Mouse (Mus musculus): ENCODE measurements at regions not wholly inside any gene's neighbourhood (a gene's known extent, or its start where the extent isn't known, plus 50 kb on each side); places are given as distances from the start of the nearest gene placed in this dataset.
"Not testable (repeated sequence)": the region's sequence is repeated elsewhere in the genome, so short reads cannot be mapped to it uniquely, and the experiment has no call there.

DNA sequence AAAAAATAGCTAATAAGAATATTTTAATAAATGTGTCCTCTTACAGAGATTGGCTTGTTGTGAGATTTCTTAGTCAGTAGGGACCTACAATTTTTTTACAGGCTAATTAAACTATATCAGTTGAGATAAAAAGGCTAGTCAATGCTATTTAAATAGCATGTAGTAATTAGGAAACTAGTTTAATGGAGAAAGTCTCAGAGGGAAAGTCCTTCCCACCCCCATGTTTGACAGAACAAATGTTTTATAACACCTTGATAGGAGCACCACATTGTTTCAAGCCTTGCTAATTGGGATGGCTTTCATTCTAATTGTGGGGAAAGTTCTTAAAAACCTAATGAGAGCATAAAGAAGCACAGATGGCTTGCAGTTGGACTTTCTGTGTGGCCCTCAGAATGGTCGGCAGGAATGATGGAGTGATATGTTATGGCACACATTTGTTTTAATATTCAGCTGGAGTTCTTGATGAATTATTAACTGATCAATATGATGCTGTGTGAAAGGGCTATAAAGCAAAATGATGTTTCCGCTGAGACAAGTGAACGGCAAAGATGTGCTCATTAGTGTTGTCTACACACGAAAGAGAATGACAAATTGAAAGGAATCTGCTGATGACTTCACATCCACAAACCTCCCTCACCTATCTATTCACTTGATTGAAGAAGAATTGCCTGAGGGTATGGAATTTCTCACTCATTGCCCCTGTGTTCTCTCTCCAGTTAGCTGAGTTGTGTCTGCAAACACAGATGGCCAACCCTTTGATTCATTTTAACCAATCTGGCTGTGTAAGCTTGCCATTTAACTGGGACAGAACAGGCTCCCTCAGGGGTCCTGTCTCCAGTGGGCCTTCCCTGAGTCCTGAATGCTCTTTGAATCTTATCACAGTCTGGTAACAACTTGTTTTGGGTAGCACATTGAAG, 111.5 kb upstream of the Arhgap20 start:
- no peak overlapping the region for H3K4me3 ChIP-seq
- H3K27ac ChIP-seq = no peak overlapping the region
- TF ChIP-seq CTCF (IDR thresholded peaks at IDR 0.05) = no peak
- intact Hi-C loops (cut with DNase I) = no loop called here
- no peak for DNase-seq

DNA sequence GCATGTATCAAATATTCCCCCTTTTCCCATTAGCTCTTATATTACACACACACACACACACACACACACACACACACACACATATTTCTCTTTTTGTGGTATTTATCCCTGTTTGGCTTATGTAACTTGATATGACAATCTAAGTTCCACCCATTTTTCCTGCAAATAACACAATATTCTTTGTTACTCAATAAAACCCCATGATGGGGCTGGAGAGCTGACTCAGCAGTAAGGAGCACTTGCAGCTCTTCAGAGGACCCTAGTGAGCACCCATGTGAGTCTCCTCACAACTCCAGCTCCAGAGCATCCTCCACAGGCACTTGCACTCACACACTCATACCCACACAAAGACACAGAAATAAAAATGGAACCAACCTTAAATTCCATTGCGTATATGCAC, 110.5 kb upstream of the Arhgap20 start:
- no peak for DNase-seq
- Histone ChIP-seq H3K27ac (no peak overlapping the region), H3K4me3 (no peak overlapping the region)
- TF ChIP-seq CTCF (IDR thresholded peaks at IDR 0.05) = no peak
- intact Hi-C loops (cut with DNase I) = no loop called here

DNA sequence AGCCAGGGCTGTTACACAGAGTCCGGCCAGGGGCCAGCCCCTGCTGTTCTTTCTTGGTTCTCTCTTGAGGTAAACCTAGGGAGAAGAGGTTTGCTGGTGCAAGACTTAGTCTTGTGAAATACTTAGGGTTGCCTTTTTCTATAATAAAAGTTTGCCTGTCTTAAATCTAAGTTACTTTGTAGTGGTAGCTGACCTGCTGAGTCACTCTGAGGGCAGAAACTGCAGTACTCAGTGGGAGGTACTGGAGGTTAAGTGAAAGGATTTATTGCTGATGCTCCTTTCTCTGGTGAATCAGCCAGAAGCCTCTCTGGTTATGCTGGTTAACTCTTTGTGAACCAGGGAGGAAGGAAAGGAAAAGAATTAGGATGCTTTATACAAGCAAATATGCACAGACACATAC, 107.3 kb upstream of the Arhgap20 start:
- intact Hi-C loops (cut with DNase I) = no loop called here
- no peak for DNase-seq
- Histone ChIP-seq H3K4me3 (no peak overlapping the region), H3K27ac (no peak overlapping the region)
- no peak for TF ChIP-seq CTCF (IDR thresholded peaks at IDR 0.05)

DNA sequence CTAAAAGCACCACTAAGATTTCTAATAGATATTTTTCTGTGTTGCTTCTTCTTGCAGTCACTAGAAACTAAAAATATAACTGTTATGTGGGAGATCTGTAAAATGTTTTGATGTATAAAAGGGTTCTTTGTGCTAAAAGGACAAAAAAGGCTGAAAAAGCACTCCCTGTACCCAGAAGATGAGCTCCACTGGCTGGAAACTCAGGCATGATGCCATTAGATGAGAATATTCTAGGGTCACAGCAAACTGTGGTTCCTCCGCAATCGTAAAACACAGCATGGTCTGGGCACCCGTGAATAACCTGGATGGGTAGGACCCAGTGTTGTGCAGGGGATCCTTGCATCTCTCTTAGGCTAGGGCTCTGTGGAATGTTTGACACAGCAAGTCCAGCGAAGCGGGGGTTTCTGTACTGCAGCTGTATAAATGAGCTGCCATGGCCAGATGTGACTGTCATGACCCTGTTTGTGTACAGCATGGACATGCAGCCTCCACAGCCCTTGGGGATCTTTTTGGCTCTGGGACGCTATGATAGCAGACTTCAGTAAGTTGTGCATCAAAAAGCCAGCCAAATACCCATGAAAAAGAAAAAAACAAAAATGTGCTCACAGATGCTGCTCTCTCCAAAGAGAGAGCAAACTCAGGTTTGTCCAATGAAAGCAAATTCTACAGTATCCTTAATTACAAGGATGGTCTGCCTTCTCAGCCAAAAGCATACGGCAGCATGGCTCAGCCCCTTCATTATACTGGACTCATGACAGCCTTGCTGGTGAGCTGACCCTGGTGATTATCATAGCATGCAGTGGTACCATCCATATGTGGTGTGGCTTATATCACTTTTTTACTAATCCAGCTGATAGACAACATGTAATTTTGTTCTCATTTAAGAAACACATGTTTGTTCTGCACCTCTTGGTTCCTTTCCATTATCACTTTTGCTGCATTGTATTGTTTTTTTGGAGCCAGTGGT, 103.9 kb upstream of the Arhgap20 start:
- peak overlapping the region; percentile 35; the same call in 1 of the 2 replicates for H3K27ac ChIP-seq
- intact Hi-C loops (cut with DNase I) = no loop called here
- TF ChIP-seq CTCF (IDR thresholded peaks at IDR 0.05) = no peak
- peak; percentile 71 for DNase-seq
- no peak overlapping the region for H3K4me3 ChIP-seq

DNA sequence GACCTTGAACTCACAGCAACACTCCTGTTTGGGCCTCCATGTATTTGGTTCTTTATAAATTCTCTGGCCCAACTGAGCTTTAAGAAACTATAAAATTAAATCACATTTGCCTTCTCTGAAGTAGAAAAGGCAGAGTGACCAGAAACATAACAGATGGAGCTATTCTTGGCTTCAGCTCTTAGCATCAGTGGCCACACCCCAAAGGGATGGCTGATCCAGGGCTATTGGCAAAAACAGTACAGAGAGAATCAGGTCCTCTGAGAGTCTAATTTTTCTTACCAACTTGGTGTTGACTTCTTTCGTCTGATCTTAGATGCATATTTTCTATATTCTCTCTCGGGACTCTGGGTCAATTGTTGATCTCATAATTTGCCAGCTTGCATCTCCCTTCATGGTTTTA, 103.2 kb upstream of the Arhgap20 start:
- Histone ChIP-seq H3K27ac (peak overlapping the region; percentile 35; the same call in 1 of the 2 replicates), H3K4me3 (no peak overlapping the region)
- DNase-seq = peak; percentile 50
- intact Hi-C loops (cut with DNase I) = no loop called here
- TF ChIP-seq CTCF (IDR thresholded peaks at IDR 0.05) = no peak

DNA sequence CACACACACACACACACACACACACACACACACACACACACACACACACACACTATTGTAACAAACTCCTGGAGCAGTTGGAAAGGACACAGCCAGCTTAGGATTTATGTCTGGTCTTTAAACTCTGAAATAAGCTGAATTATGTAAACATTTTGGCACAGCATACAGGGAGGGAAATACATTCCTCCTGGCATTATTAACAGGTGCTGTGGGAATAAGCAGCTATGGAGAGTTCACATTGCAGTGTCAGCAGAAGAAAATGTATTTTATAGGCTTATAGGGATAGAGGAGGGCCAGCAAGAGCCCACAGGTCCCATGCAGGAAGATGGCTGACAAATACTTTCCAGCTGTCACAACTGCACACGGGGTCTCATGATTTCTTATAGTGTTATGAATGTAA, 100.8 kb upstream of the Arhgap20 start:
- no peak for DNase-seq
- intact Hi-C loops (cut with DNase I) = no loop called here
- no peak for TF ChIP-seq CTCF (IDR thresholded peaks at IDR 0.05)
- no peak overlapping the region for H3K4me3 ChIP-seq
- H3K27ac ChIP-seq = no peak overlapping the region

GRCm38 (mm10) chr9:51664876-51665275, 100.3 kb upstream of the Arhgap20 start:
- no peak overlapping the region for H3K27ac ChIP-seq
- H3K4me3 ChIP-seq = no peak overlapping the region
- intact Hi-C loops (cut with DNase I) = no loop called here
- no peak for DNase-seq
- no peak for TF ChIP-seq CTCF (IDR thresholded peaks at IDR 0.05)

DNA sequence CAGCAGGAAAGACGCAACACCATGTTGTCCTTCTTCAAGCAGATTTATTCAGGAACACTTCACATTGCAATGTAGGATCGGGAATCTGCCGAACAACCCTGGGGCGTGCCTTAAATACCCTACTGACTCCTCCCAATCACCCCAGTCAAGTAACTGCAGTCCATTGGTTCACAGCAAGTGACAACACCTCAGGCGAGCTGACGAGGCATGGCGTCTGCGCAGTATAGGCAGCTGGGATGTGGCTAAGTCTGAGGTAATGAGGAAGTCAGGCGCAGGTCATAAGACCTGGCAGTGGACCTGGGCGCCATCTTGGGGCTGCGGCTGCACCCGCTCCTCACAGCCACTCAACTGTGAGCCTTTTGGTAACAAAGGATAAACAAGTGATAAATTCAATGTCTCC, 96.2 kb upstream of the Arhgap20 start:
- H3K27ac ChIP-seq; H3K4me3 ChIP-seq; intact Hi-C loops (cut with DNase I); DNase-seq: not testable (repeated sequence)

DNA sequence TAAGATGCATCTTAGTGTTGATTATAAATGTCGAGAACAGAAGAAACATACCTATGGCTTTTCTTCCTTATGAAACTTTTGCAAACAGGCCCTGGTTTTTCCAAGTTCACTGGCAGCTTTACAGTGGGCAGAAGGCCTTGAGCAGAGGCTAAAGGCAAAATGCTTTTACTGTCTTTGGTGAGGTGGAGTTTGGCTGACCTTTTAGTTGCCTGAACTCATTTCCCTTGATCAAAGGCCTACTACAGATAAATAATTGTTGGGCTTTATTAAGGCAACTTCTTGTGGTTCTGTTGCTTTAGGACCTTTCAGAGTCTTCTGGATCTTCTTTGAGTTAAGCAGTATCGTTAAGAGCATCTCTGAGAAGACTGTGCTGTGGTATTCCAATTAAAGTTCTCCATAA, 94.6 kb upstream of the Arhgap20 start:
- no peak for DNase-seq
- intact Hi-C loops (cut with DNase I) = no loop called here
- no peak overlapping the region for H3K4me3 ChIP-seq
- H3K27ac ChIP-seq = no peak overlapping the region
- no peak for TF ChIP-seq CTCF (IDR thresholded peaks at IDR 0.05)

- Histone ChIP-seq H3K27ac (no peak overlapping the region), H3K4me3 (no peak overlapping the region)
- DNase-seq = no peak
- TF ChIP-seq CTCF (IDR thresholded peaks at IDR 0.05) = no peak
- intact Hi-C loops (cut with DNase I) = no loop called here
Observed at GRCm38 (mm10) chr9:51686536-51686935, 78.6 kb upstream of the Arhgap20 start.

- Histone ChIP-seq H3K27ac (no peak overlapping the region), H3K4me3 (no peak overlapping the region)
- DNase-seq = no peak
- intact Hi-C loops (cut with DNase I) = no loop called here
- no peak for TF ChIP-seq CTCF (IDR thresholded peaks at IDR 0.05)
Observed at GRCm38 (mm10) chr9:51714326-51714725, 50.8 kb upstream of the Arhgap20 start.

Measured in gastrocnemius, adult 2 months (tissue).